ENCODE assay signal across 4 mouse cellular contexts in genomic region chr9:120741521-120741920, GRCm38 (mm10).
"Had no signal": no experiment of that assay in that cellular context is flagged by ENCODE, and none has a peak within 500 bp of the region (broad histone marks: within the 10 kb centered on the region; RNA-seq: fewer than 3 reads in every experiment).

No protein-coding gene starts in this region.

- DNase-seq: kidney, postnatal 14 days; lung, adult 2 months; right cerebral cortex, postnatal 14 days; thymus, postnatal 36 days had no signal
